Mouse (Mus musculus): ENCODE measurements around the gene Lce1f. TPM values are rescaled to one million over a fixed set of nuclear protein-coding genes. Genes with fewer than 3 reads are reported as not detected.
"Not testable (repeated sequence)": the region's sequence is repeated elsewhere in the genome, so short reads cannot be mapped to it uniquely, and the experiment has no call there.

The Lce1f gene
- not detected in 2 replicates for polyA plus RNA-seq (2016; fragmentation: Nextera tagmentation; extraction: Ambion mirVana)

DNA sequence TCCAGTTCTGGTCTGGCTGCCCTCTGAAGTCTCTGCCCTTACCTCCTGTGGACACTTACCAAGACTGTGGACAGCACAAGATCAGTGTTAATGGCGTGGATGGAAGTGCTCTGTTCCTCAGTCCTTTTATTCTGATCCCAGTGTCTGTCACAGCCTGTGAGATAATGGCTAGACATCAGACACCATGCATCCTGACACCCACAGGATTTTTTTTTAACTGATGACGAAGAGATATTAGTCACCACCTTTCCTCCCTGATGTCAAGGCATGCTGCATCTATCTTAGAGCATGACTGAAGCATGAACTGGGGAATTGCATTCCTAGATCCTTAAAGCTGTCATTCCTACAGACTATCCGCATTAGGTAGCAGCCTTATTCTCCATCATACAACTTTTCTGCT is at the start of gene Lce1f:
Gene Lce1f, minus strand, starts transcription at position 101 of the 400 bp plus-strand sequence.
- ATAC-seq (ENCODE audit: insufficient number of reproducible peaks, low FRiP score), result no peak
- Histone ChIP-seq H3K4me3 (no peak within 1 kb of the TSS), H3K9ac (no peak within 1 kb of the TSS), H3K4me2 (no peak within 1 kb of the TSS), H3K36me3 (no peaks in the 10 kb centered on the region), H3K27me3 (replicated peaks) (no peaks in the 10 kb centered on the region), H3K9me3 (replicated peaks) (no peaks in the 10 kb centered on the region), H3K27ac (ENCODE audit: poor library complexity, severe bottlenecking) (no peak within 1 kb of the TSS), H3K4me1 (replicated peaks) (no peaks in the 10 kb centered on the region)
- 69% methylated on average over 3 of the region's 3 CpGs for WGBS

- H3K4me1 ChIP-seq (replicated peaks), result no peaks in the 10 kb centered on the region
- H3K36me3 ChIP-seq, result no peaks in the 10 kb centered on the region
- WGBS, result 88% methylated on average over 1 of the region's 1 CpGs
- no peak within 1 kb of the TSS for H3K27ac ChIP-seq (ENCODE audit: poor library complexity, severe bottlenecking)
- no peak for ATAC-seq (ENCODE audit: insufficient number of reproducible peaks, low FRiP score)
- H3K27me3 ChIP-seq (replicated peaks), result no peaks in the 10 kb centered on the region
- no peak within 1 kb of the TSS for H3K4me2 ChIP-seq
- H3K9ac ChIP-seq, result no peak within 1 kb of the TSS
- no peak within 1 kb of the TSS for H3K4me3 ChIP-seq
- H3K9me3 ChIP-seq (replicated peaks), result no peaks in the 10 kb centered on the region
These were observed 44.8 kb upstream of the Lce1f start, which contains the start of gene Lce1h for GRCm38 (mm10) chr3:92764965-92765364. Gene Lce1h, minus strand, starts transcription at chr3:92765065.

DNA sequence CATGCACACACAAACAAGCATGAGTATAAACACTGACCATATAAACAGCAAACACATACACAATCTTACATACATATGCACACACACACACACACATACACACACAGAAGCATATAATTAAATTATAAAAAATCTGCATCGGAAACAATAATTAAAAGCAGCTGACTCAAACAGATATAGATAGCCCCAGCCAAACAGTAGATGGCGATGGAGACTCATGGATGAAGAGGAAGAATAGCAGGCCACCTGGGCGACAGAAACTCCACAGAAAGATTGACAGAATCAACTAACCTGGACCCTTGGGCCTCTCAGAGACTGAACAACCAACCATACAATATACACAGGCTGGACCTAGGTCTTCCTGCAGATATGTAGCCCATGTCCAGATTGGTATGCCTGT is 33.0 kb upstream of the Lce1f start:
- no peak for ATAC-seq (ENCODE audit: insufficient number of reproducible peaks, low FRiP score)
- H3K4me2 ChIP-seq, result no peak overlapping the region
- no peaks in the 10 kb centered on the region for H3K9me3 ChIP-seq (replicated peaks)
- no peaks in the 10 kb centered on the region for H3K4me1 ChIP-seq (replicated peaks)
- no peaks in the 10 kb centered on the region for H3K27me3 ChIP-seq (replicated peaks)
- no peak overlapping the region for H3K27ac ChIP-seq (ENCODE audit: poor library complexity, severe bottlenecking)
- no peak overlapping the region for H3K9ac ChIP-seq
- 46% methylated on average over 3 of the region's 3 CpGs for WGBS
- no peaks in the 10 kb centered on the region for H3K36me3 ChIP-seq
- H3K4me3 ChIP-seq, result no peak overlapping the region

DNA sequence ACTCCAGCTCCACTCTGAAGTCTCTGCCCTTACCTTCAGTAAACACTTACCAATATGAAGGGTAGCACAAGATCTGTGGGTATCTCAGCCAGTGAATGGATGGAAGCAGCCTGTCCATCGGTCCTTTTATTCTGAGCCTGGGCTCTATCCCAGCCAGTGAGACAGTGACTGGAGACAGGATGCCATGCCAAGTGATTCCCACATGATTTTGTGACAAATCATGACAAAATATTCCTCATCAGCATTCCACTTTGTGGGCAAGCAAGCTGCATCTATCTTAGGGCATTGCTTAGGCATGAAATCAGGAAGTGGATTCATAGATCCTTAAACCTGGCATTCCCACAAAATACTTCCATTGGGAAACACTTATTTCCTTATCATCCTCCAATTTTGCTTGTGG is 32.1 kb upstream of the Lce1f start, which contains the start of gene Lce1g:
Gene Lce1g, minus strand, starts transcription at position 101 of the 400 bp plus-strand sequence.
- Histone ChIP-seq H3K27me3 (replicated peaks) (no peaks in the 10 kb centered on the region), H3K27ac (ENCODE audit: poor library complexity, severe bottlenecking) (no peak within 1 kb of the TSS), H3K9me3 (replicated peaks) (no peaks in the 10 kb centered on the region), H3K4me2 (no peak within 1 kb of the TSS), H3K36me3 (no peaks in the 10 kb centered on the region), H3K4me3 (no peak within 1 kb of the TSS), H3K4me1 (replicated peaks) (no peaks in the 10 kb centered on the region), H3K9ac (no peak within 1 kb of the TSS)
- WGBS, result 70% methylated on average over 1 of the region's 1 CpGs
- ATAC-seq (ENCODE audit: insufficient number of reproducible peaks, low FRiP score), result no peak

- H3K9me3 ChIP-seq (replicated peaks), result no peaks in the 10 kb centered on the region
- no peaks in the 10 kb centered on the region for H3K4me1 ChIP-seq (replicated peaks)
- no peak for ATAC-seq (ENCODE audit: insufficient number of reproducible peaks, low FRiP score)
- no peak within 1 kb of the TSS for H3K9ac ChIP-seq
- H3K27me3 ChIP-seq (replicated peaks), result 0 out of 2 replicates have a peak, but pooled peaks cover 2% of the 10 kb centered on the region
- H3K4me3 ChIP-seq, result no peak within 1 kb of the TSS
- H3K27ac ChIP-seq (ENCODE audit: poor library complexity, severe bottlenecking), result no peak within 1 kb of the TSS
- H3K36me3 ChIP-seq, result no peaks in the 10 kb centered on the region
- WGBS, result 61% methylated on average over 1 of the region's 1 CpGs
- no peak within 1 kb of the TSS for H3K4me2 ChIP-seq
These were observed 18.8 kb upstream of the Lce1f start, which contains the start of gene Gm38119 for GRCm38 (mm10) chr3:92738996-92739395. Gene Gm38119, minus strand, starts transcription at chr3:92739096.

DNA sequence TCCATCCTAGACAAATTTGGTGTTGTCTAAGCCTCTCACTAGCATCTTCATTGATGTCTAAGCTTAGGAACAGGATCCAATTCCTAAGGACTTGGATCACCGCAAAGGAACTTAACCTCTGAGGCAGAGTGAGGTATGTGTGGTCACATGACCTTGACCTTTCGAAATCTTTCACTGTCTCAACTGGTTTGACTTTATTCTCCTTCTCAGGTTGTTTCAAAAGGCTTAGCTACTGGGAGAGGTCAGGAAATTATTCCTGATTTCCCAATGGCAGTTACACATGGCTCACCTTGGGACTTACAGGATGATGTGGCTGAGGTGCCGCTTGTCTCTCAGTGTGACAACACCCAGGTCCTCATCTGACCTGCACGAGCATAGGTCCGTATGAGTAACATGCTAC is 2.5 kb upstream of the Lce1f start:
- Histone ChIP-seq H3K4me1 (replicated peaks) (no peaks in the 10 kb centered on the region), H3K9me3 (replicated peaks) (no peaks in the 10 kb centered on the region), H3K4me2 (no peak overlapping the region), H3K9ac (no peak overlapping the region), H3K4me3 (no peak overlapping the region), H3K27me3 (replicated peaks) (no peaks in the 10 kb centered on the region), H3K36me3 (no peaks in the 10 kb centered on the region), H3K27ac (ENCODE audit: poor library complexity, severe bottlenecking) (no peak overlapping the region)
- ATAC-seq (ENCODE audit: insufficient number of reproducible peaks, low FRiP score), result no peak
- 79% methylated on average over 5 of the region's 5 CpGs for WGBS

GRCm38 (mm10) chr3:92715122-92715521 is 5.0 kb downstream of the Lce1f start:
- H3K27ac ChIP-seq (ENCODE audit: poor library complexity, severe bottlenecking), result no peak overlapping the region
- no peak for ATAC-seq (ENCODE audit: insufficient number of reproducible peaks, low FRiP score)
- H3K4me1 ChIP-seq (replicated peaks), result no peaks in the 10 kb centered on the region
- H3K27me3 ChIP-seq (replicated peaks), result no peaks in the 10 kb centered on the region
- H3K36me3 ChIP-seq, result no peaks in the 10 kb centered on the region
- no peak overlapping the region for H3K9ac ChIP-seq
- H3K9me3 ChIP-seq (replicated peaks), result no peaks in the 10 kb centered on the region
- H3K4me2 ChIP-seq, result no peak overlapping the region
- H3K4me3 ChIP-seq, result no peak overlapping the region

DNA sequence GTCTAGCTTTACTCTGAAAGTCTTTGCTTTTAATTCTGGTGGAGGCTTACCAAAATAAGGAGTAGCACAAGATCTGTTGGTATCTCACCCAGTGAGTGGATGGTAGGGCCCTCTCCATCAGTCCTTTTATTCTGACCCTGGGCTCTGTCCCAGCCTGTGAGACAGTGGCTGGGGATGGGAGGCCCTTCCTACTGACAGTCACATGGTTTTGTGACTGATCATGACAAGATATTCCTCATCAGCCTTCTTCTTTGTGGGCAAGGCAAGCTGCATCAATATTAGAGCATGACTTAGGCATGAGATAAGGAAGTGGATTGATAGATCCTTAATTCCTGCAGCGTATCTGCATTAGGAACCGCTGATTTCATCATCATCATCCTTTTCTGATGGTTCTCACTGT is 11.2 kb downstream of the Lce1f start, which contains the start of gene Lce1e:
Gene Lce1e, minus strand, starts transcription at position 101 of the 400 bp plus-strand sequence.
- no peak for ATAC-seq (ENCODE audit: insufficient number of reproducible peaks, low FRiP score)
- no peaks in the 10 kb centered on the region for H3K27me3 ChIP-seq (replicated peaks)
- no peaks in the 10 kb centered on the region for H3K9me3 ChIP-seq (replicated peaks)
- no peak within 1 kb of the TSS for H3K4me3 ChIP-seq
- H3K27ac ChIP-seq (ENCODE audit: poor library complexity, severe bottlenecking), result no peak within 1 kb of the TSS
- no peaks in the 10 kb centered on the region for H3K4me1 ChIP-seq (replicated peaks)
- no peak within 1 kb of the TSS for H3K4me2 ChIP-seq
- H3K36me3 ChIP-seq, result no peaks in the 10 kb centered on the region
- WGBS, result 73% methylated on average over 2 of the region's 2 CpGs
- H3K9ac ChIP-seq, result no peak within 1 kb of the TSS

- no peak overlapping the region for H3K4me3 ChIP-seq
- H3K27ac ChIP-seq (ENCODE audit: poor library complexity, severe bottlenecking), result no peak overlapping the region
- no peaks in the 10 kb centered on the region for H3K27me3 ChIP-seq (replicated peaks)
- no peak overlapping the region for H3K9ac ChIP-seq
- no peaks in the 10 kb centered on the region for H3K9me3 ChIP-seq (replicated peaks)
- 14% methylated on average over 1 of the region's 1 CpGs for WGBS
- H3K4me1 ChIP-seq (replicated peaks), result no peaks in the 10 kb centered on the region
- no peak for ATAC-seq (ENCODE audit: insufficient number of reproducible peaks, low FRiP score)
- no peaks in the 10 kb centered on the region for H3K36me3 ChIP-seq
- no peak overlapping the region for H3K4me2 ChIP-seq
These were observed 25.5 kb downstream of the Lce1f start for GRCm38 (mm10) chr3:92694613-92695012.

- ATAC-seq (ENCODE audit: insufficient number of reproducible peaks, low FRiP score), result no peak
- H3K4me1 ChIP-seq (replicated peaks), result no peaks in the 10 kb centered on the region
- no peaks in the 10 kb centered on the region for H3K9me3 ChIP-seq (replicated peaks)
- H3K4me3 ChIP-seq, result no peak overlapping the region
- H3K4me2 ChIP-seq, result no peak overlapping the region
- H3K9ac ChIP-seq, result no peak overlapping the region
- H3K36me3 ChIP-seq, result no peaks in the 10 kb centered on the region
- no peaks in the 10 kb centered on the region for H3K27me3 ChIP-seq (replicated peaks)
- H3K27ac ChIP-seq (ENCODE audit: poor library complexity, severe bottlenecking), result no peak overlapping the region
These were observed 28.5 kb downstream of the Lce1f start for GRCm38 (mm10) chr3:92691688-92692087.

- not testable (repeated sequence) for ATAC-seq (ENCODE audit: insufficient number of reproducible peaks, low FRiP score); H3K27ac ChIP-seq (ENCODE audit: poor library complexity, severe bottlenecking); H3K4me3 ChIP-seq; H3K9me3 ChIP-seq (replicated peaks); H3K27me3 ChIP-seq (replicated peaks); H3K9ac ChIP-seq; H3K36me3 ChIP-seq; H3K4me1 ChIP-seq (replicated peaks)
- H3K4me2 ChIP-seq, result peak overlapping the region; percentile 16; the same call in 1 of the 2 replicates
- WGBS, result 58% methylated on average over 16 of the region's 16 CpGs
These were observed 31.0 kb downstream of the Lce1f start for GRCm38 (mm10) chr3:92689154-92689553.

- ATAC-seq (ENCODE audit: insufficient number of reproducible peaks, low FRiP score), result no peak
- Histone ChIP-seq H3K27me3 (replicated peaks) (no peaks in the 10 kb centered on the region), H3K4me3 (no peak within 1 kb of the TSS), H3K9me3 (replicated peaks) (no peaks in the 10 kb centered on the region), H3K36me3 (no peaks in the 10 kb centered on the region), H3K4me1 (replicated peaks) (no peaks in the 10 kb centered on the region), H3K4me2 (no peak within 1 kb of the TSS), H3K27ac (ENCODE audit: poor library complexity, severe bottlenecking) (no peak within 1 kb of the TSS), H3K9ac (no peak within 1 kb of the TSS)
- 61% methylated on average over 2 of the region's 2 CpGs for WGBS
These were observed 33.0 kb downstream of the Lce1f start, which contains the start of gene Lce1d for GRCm38 (mm10) chr3:92687110-92687509. Gene Lce1d, minus strand, starts transcription at chr3:92687210.

All from heart, embryonic 12.5 days (tissue).